Mouse (Mus musculus) CH12.LX (cell line): ENCODE results near the gene Samd4b. TPM values are rescaled to one million over a fixed set of nuclear protein-coding genes. Genes with fewer than 3 reads are reported as not detected.

ENCODE experiments used
- DNase-seq: peaks from one replicate; pipeline ENCODE4 v3.0.0-alpha.2; 2013; ENCODE audit errors: extremely low read depth
- H3K27ac ChIP-seq: 2 replicates; pipeline ENCODE4 v1.5.1; 2012; ENCODE audit warnings: low read depth, mild to moderate bottlenecking, control low read depth, moderate library complexity; ENCODE audit not compliant: insufficient read depth
- H3K27me3 ChIP-seq: replicated peaks from 2 replicates; pipeline ENCODE3; 2012; ENCODE audit warnings: inconsistent platforms
- H3K36me3 ChIP-seq, 2 experiments: replicated peaks in 1 of 2; 2 replicates each; pipeline versions ENCODE3 to v1.6.1; 2012; ENCODE audit warnings: inconsistent platforms in 1 of 2, low read length in 1 of 2, mild to moderate bottlenecking in 1 of 2, mixed read lengths in 1 of 2, moderate library complexity in 1 of 2; ENCODE audit not compliant: control insufficient read depth in 1 of 2, insufficient read depth in 1 of 2
- H3K4me1 ChIP-seq, 2 experiments: 2 replicates each; pipeline ENCODE4 v1.6.1; 2012; ENCODE audit warnings: inconsistent platforms in 1 of 2, moderate library complexity in 1 of 2; ENCODE audit not compliant: insufficient read depth in 2 of 2, control insufficient read depth in 1 of 2
- H3K4me2 ChIP-seq: 2 replicates; pipeline ENCODE4 v1.6.1; 2012; ENCODE audit warnings: low read depth, mild to moderate bottlenecking, control low read depth; ENCODE audit not compliant: poor library complexity, insufficient read depth, severe bottlenecking
- H3K4me3 ChIP-seq, 3 experiments: fragments of 150-350 bp in 1 of 3; sonication (generic) in 1 of 3; replicated peaks in 1 of 3; 2 replicates each; pipeline versions ENCODE3 to v1.5.1; 2011 to 2012; ENCODE audit warnings: low read depth in 2 of 3, low read length in 2 of 3, mild to moderate bottlenecking in 2 of 3, moderate library complexity in 2 of 3, control low read depth in 1 of 3, improper control_type of control experiment in 1 of 3, inconsistent platforms in 1 of 3, mixed read lengths in 1 of 3; ENCODE audit not compliant: poor library complexity in 1 of 3
- H3K79me2 ChIP-seq: replicated peaks from 2 replicates; pipeline ENCODE4 v1.6.1; 2012; ENCODE audit warnings: mild to moderate bottlenecking, moderate library complexity; ENCODE audit not compliant: control insufficient read depth, poor library complexity, insufficient read depth, severe bottlenecking; ENCODE audit errors: extremely low read depth
- H3K9ac ChIP-seq: 2 replicates; pipeline ENCODE4 v1.6.1; 2012; ENCODE audit warnings: low read depth, mild to moderate bottlenecking, control low read depth, moderate library complexity; ENCODE audit not compliant: insufficient read depth
- H3K9me3 ChIP-seq: replicated peaks from 2 replicates; pipeline ENCODE3; 2012; ENCODE audit warnings: low read length, inconsistent platforms, mixed read lengths
- CHD2 ChIP-seq: IDR thresholded peaks from 2 replicates; pipeline ENCODE4 v1.6.1; 2011; ENCODE audit warnings: low read length, improper control_type of control experiment
- CTCF ChIP-seq, 2 experiments: IDR thresholded peaks in 1 of 2; conservative IDR thresholded peaks in 1 of 2; 2 replicates each; pipeline ENCODE4 v1.5.1; 2011 to 2012; ENCODE audit warnings: low read depth in 2 of 2, low read length in 2 of 2, improper control_type of control experiment in 1 of 2, inconsistent platforms in 1 of 2, mild to moderate bottlenecking in 1 of 2, moderate library complexity in 1 of 2
- ELF1 ChIP-seq: IDR thresholded peaks from 2 replicates; pipeline ENCODE4 v1.6.1; 2014; ENCODE audit warnings: low read depth, mild to moderate bottlenecking, inconsistent platforms, low read length, improper control_type of control experiment
- EP300 ChIP-seq: IDR thresholded peaks from 2 replicates; pipeline ENCODE4 v1.6.1; 2011; ENCODE audit warnings: low read length, improper control_type of control experiment
- GABPA ChIP-seq: IDR thresholded peaks from 2 replicates; pipeline ENCODE4 v1.6.1; 2012; ENCODE audit warnings: low read depth, low read length, improper control_type of control experiment, inconsistent platforms; ENCODE audit not compliant: insufficient replicate concordance
- JUND ChIP-seq: conservative IDR thresholded peaks from 2 replicates; pipeline ENCODE4 v1.6.1; 2011; ENCODE audit warnings: low read depth, low read length, improper control_type of control experiment
- MAFK ChIP-seq: IDR thresholded peaks from 2 replicates; pipeline ENCODE4 v1.6.1; 2011; ENCODE audit warnings: low read length, improper control_type of control experiment; ENCODE audit not compliant: insufficient replicate concordance
- MAZ ChIP-seq: IDR thresholded peaks from 2 replicates; pipeline ENCODE4 v1.6.1; 2012; ENCODE audit warnings: low read depth, mild to moderate bottlenecking, inconsistent platforms, low read length, improper control_type of control experiment, moderate library complexity
- MEF2A ChIP-seq: IDR thresholded peaks from 2 replicates; pipeline ENCODE4 v1.6.1; 2014; ENCODE audit warnings: low read depth, mild to moderate bottlenecking, inconsistent platforms, low read length, improper control_type of control experiment, borderline replicate concordance
- MYC ChIP-seq: IDR thresholded peaks from 2 replicates; pipeline ENCODE4 v1.6.1; 2011; ENCODE audit warnings: low read depth, mild to moderate bottlenecking, improper control_type of control experiment, low read length
- PAX5 ChIP-seq: IDR thresholded peaks from 2 replicates; pipeline ENCODE4 v1.6.1; 2012; ENCODE audit warnings: low read length, inconsistent platforms, mixed read lengths
- POLR2A ChIP-seq: IDR thresholded peaks from 2 replicates; pipeline ENCODE4 v1.6.1; 2011; ENCODE audit warnings: low read depth, mild to moderate bottlenecking, improper control_type of control experiment, low read length
- RAD21 ChIP-seq: IDR thresholded peaks from 2 replicates; pipeline ENCODE4 v1.6.1; 2011; ENCODE audit warnings: low read depth, mild to moderate bottlenecking, low read length, improper control_type of control experiment, moderate library complexity
- RCOR1 ChIP-seq: conservative IDR thresholded peaks from 2 replicates; pipeline ENCODE4 v1.6.1; 2012; ENCODE audit warnings: low read depth, mild to moderate bottlenecking, inconsistent platforms, low read length, improper control_type of control experiment
- SIN3A ChIP-seq: IDR thresholded peaks from 2 replicates; pipeline ENCODE4 v1.6.1; 2012; ENCODE audit warnings: low read length, improper control_type of control experiment, inconsistent platforms
- SMC3 ChIP-seq: IDR thresholded peaks from 2 replicates; pipeline ENCODE4 v1.6.1; 2011; ENCODE audit warnings: low read depth, low read length, improper control_type of control experiment
- TBP ChIP-seq: conservative IDR thresholded peaks from 2 replicates; pipeline ENCODE4 v1.6.1; 2011; ENCODE audit warnings: low read depth, low read length, improper control_type of control experiment
- USF1 ChIP-seq: IDR thresholded peaks from 2 replicates; pipeline ENCODE4 v1.6.1; 2014; ENCODE audit warnings: low read depth, mild to moderate bottlenecking, inconsistent platforms, low read length, improper control_type of control experiment
- ZKSCAN1 ChIP-seq: IDR thresholded peaks from 2 replicates; pipeline ENCODE4 v1.6.1; 2012; ENCODE audit warnings: low read depth, inconsistent platforms, low read length, improper control_type of control experiment, borderline replicate concordance
- ZMIZ1 ChIP-seq: IDR thresholded peaks from 2 replicates; pipeline ENCODE4 v1.6.1; 2012; ENCODE audit warnings: low read depth, mild to moderate bottlenecking, inconsistent platforms, low read length, improper control_type of control experiment
- dilution Hi-C: fragments of 300-500 bp; cut with MboI; formaldehyde crosslinking; loops from 2 replicates; pipeline ENCODE4 v1.14.3; 2020; ENCODE audit warnings: low sequenced_read_pairs; ENCODE audit not compliant: extremely low pct_unique_long_range_greater_than_20kb, extremely low pct_ligation_motif_present
- in situ Hi-C: fragments of 300-500 bp; cut with MboI; formaldehyde crosslinking; loops from 3 replicates; pipeline ENCODE4 v1.14.3; 2019; ENCODE audit warnings: low sequenced_read_pairs, low pct_ligation_motif_present, low pct_unique_long_range_greater_than_20kb, mixed read lengths
- polyA plus RNA-seq: library from polyadenylated mRNA; unstranded; fragments of >175 nt; gene quantifications from 2 replicates; pipeline ENCODE4 v1.2.1, GENCODE M21; 2012; ENCODE audit warnings: low read depth; ENCODE audit not compliant: insufficient read length
- total RNA-seq, 2 experiments: library from RNA; depleted of rRNA; stranded (reverse); fragments of 300-350 nt in 1 of 2; fragments of >200 nt in 1 of 2; gene quantifications; 2 replicates each; pipeline ENCODE4 v1.2.3; 2012 to 2014

The Samd4b gene
- total and polyA plus RNA-seq, 3 experiments: 3.7 to 24.6 (median 10.0) TPM

DNA sequence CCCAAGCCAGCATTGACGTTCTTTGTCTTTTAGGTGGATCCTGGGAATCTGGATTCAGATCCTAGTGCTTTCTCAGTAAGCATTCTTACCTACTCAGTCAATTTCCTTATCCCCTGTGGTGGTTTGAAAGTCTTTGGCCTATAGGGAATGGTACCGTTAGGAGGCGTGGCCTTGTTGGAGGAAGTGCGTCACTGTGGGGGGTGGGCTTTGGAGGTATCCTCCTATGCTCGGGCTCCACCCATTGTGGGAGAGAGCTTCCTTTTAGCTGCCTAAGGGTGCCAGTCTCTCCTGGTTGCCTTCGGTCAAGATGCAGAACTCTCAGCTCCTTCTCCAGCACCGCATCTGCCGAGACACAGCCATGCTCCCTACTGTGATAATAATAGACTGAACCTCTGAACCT is 105.6 kb downstream of the Samd4b start:
- no peak for TF ChIP-seq ZKSCAN1
- no peak for TF ChIP-seq RCOR1
- TF ChIP-seq CTCF (conservative IDR thresholded peaks at IDR 0.05 in 1 of 2, IDR thresholded peaks at IDR 0.05 in 1 of 2; ENCODE audit: low read depth in 2 of 2, low read length in 2 of 2): no peak
- TF ChIP-seq GABPA: no peak
- TF ChIP-seq PAX5: no peak
- no peak for TF ChIP-seq MEF2A
- TF ChIP-seq CHD2: no peak
- TF ChIP-seq TBP: no peak
- TF ChIP-seq MYC: no peak
- TF ChIP-seq USF1: no peak

GRCm38 (mm10) chr7:28490903-28491302 is 107.0 kb downstream of the Samd4b start:
- H3K4me3 ChIP-seq: no peak overlapping the region
- no peak overlapping the region for H3K27ac ChIP-seq
- H3K9ac ChIP-seq: no peak overlapping the region
- H3K79me2 ChIP-seq: no peaks in the 10 kb centered on the region
- H3K27me3 ChIP-seq: peaks cover 14% of the 10 kb centered on the region
- no peak for DNase-seq
- dilution Hi-C loops (no loop called here), in situ Hi-C loops (no loop called here)
- H3K4me1 ChIP-seq: peaks cover 2 to 15% of the 10 kb centered on the region in 2 experiments
- no peaks in the 10 kb centered on the region for H3K9me3 ChIP-seq
- TF ChIP-seq RAD21: no peak
- TF ChIP-seq ELF1: no peak
- no peak for TF ChIP-seq JUND
- TF ChIP-seq SIN3A: no peak
- TF ChIP-seq MAFK: no peak
- no peak for TF ChIP-seq EP300
- TF ChIP-seq ZMIZ1: no peak
- no peak for TF ChIP-seq POLR2A
- TF ChIP-seq MAZ: no peak
- no peak for TF ChIP-seq RCOR1
- no peak for TF ChIP-seq SMC3
- no peaks in the 10 kb centered on the region for H3K36me3 ChIP-seq
- H3K4me2 ChIP-seq: no peak overlapping the region

More for the DNA sequence above, 105.6 kb downstream of the Samd4b start:
- in situ Hi-C loops (no loop called here), dilution Hi-C loops (no loop called here)
- H3K9ac ChIP-seq: no peak overlapping the region
- no peaks in the 10 kb centered on the region for H3K9me3 ChIP-seq
- no peak overlapping the region for H3K4me3 ChIP-seq
- H3K27ac ChIP-seq: no peak overlapping the region
- peaks cover 11% of the 10 kb centered on the region for H3K27me3 ChIP-seq
- H3K36me3 ChIP-seq: no peaks in the 10 kb centered on the region
- H3K4me2 ChIP-seq: no peak overlapping the region
- no peak for DNase-seq
- peaks cover 6 to 18% of the 10 kb centered on the region in 2 experiments for H3K4me1 ChIP-seq
- H3K79me2 ChIP-seq: no peaks in the 10 kb centered on the region
